12 mouse cellular contexts compared by ENCODE assay signal in the genomic region with DNA sequence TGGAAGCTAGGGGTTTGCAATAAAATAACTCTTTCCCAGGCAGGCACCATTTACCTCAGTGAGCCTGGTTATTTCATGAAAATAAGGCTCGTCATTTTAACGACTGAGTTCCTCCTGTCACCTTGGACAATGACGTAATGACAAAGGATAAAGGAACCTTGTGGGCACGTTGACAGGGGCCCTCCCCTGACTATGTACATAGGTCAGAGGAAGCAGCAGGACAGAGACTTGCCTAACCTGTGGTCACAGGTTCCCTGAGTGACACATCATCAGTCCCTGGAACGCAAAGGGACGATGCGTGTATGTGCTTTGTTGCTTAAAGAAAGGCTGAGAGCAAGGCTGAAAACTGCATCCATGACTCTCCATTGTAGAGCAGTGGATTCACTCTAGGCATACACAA. TPM values are rescaled to one million over a fixed set of nuclear protein-coding genes. Genes with fewer than 3 reads are reported as not detected.
DNase-seq lines count a peak whose midpoint lies in the region; ATAC-seq lines count a peak whose summit lies in the region.
"Had no signal": no experiment of that assay in that cellular context is flagged by ENCODE, and none has a peak within 500 bp of the region (broad histone marks: within the 10 kb centered on the region; RNA-seq: fewer than 3 reads in every experiment).

No protein-coding gene starts in this region.

- H3K27ac ChIP-seq in forebrain, embryonic 12.5 days: peak overlapping the region; percentile 88
- H3K27ac ChIP-seq in hindbrain, embryonic 16.5 days (ENCODE audit: low read depth, low read length): no peak overlapping the region
- H3K27ac ChIP-seq in midbrain, embryonic 16.5 days (ENCODE audit: low read length): peak overlapping the region; percentile 58; the same call in 1 of the 2 replicates
- H3K27ac ChIP-seq: liver, embryonic 15.5 days had no signal

- peaks cover 58% of the 10 kb centered on the region for H3K36me3 ChIP-seq in forebrain, embryonic 12.5 days (replicated peaks)
- H3K36me3 ChIP-seq in hindbrain, embryonic 16.5 days (ENCODE audit: control insufficient read depth, insufficient read depth, low read length): peaks cover 16% of the 10 kb centered on the region
- peaks cover 16% of the 10 kb centered on the region for H3K36me3 ChIP-seq in midbrain, embryonic 16.5 days (ENCODE audit: control insufficient read depth, insufficient read depth, low read length)
- H3K36me3 ChIP-seq: liver, embryonic 15.5 days had no signal

- ATAC-seq in CD4-positive, CD25-positive, alpha-beta regulatory T cell, adult 4 months: peak; percentile 21
- ATAC-seq in forebrain, embryonic 12.5 days (ENCODE audit: low FRiP score): no peak
- no peak for ATAC-seq in hindbrain, embryonic 16.5 days
- ATAC-seq in midbrain, embryonic 16.5 days: no peak

- H3K27me3 ChIP-seq in forebrain, embryonic 12.5 days: no peaks in the 10 kb centered on the region
- H3K27me3 ChIP-seq in hindbrain, embryonic 16.5 days (replicated peaks; ENCODE audit: control insufficient read depth, insufficient read depth, low read length): no peaks in the 10 kb centered on the region
- H3K27me3 ChIP-seq in midbrain, embryonic 16.5 days (ENCODE audit: control insufficient read depth, insufficient read depth, low read depth, low read length): no peaks in the 10 kb centered on the region
- H3K27me3 ChIP-seq: heart, embryonic 12.5 days; liver, embryonic 15.5 days had no signal

- DNase-seq in right cerebral cortex, postnatal 10 days (ENCODE audit: low spot score in 2 of 2): no peak
- no peak for DNase-seq in heart, adult 18-20 months
- no peak for DNase-seq in layer of hippocampus, postnatal 36 days
- DNase-seq in heart, postnatal 14 days: no peak
- DNase-seq: thymus, adult 18-20 months had no signal

- H3K4me2 ChIP-seq in forebrain, embryonic 12.5 days: peak overlapping the region; percentile 38
- peak overlapping the region; percentile 24; the same call in 1 of the 2 replicates for H3K4me2 ChIP-seq in hindbrain, embryonic 16.5 days (ENCODE audit: low read length)
- peak overlapping the region; percentile 10; the same call in 1 of the 2 replicates for H3K4me2 ChIP-seq in midbrain, embryonic 16.5 days (ENCODE audit: low read length)
- H3K4me2 ChIP-seq: liver, embryonic 15.5 days had no signal

- H3K9ac ChIP-seq in forebrain, embryonic 12.5 days: peak overlapping the region; percentile 17; the same call in 1 of the 2 replicates
- H3K9ac ChIP-seq in hindbrain, embryonic 16.5 days (ENCODE audit: low read depth, low read length): peak overlapping the region; percentile 51; the same call in 1 of the 2 replicates
- H3K9ac ChIP-seq in midbrain, embryonic 16.5 days (ENCODE audit: low read depth, low read length): peak overlapping the region; percentile 52
- H3K9ac ChIP-seq: heart, embryonic 12.5 days; liver, embryonic 15.5 days had no signal

- 38% methylated on average over 7 of the region's 7 CpGs for WGBS in forebrain, embryonic 12.5 days
- 30% methylated on average over 7 of the region's 7 CpGs for WGBS in hindbrain, embryonic 16.5 days
- WGBS in midbrain, embryonic 16.5 days: 46% methylated on average over 7 of the region's 7 CpGs

- no peak overlapping the region for H3K4me3 ChIP-seq in forebrain, embryonic 12.5 days (replicated peaks)
- no peak overlapping the region for H3K4me3 ChIP-seq in hindbrain, embryonic 16.5 days (ENCODE audit: low read length)
- H3K4me3 ChIP-seq in midbrain, embryonic 16.5 days (ENCODE audit: low read depth, low read length): no peak overlapping the region
- H3K4me3 ChIP-seq: heart, embryonic 12.5 days; liver, embryonic 15.5 days had no signal

- intact Hi-C loops in heart, postnatal 14 days (cut with DNase I): no loop called here

- peaks cover 63% of the 10 kb centered on the region for H3K4me1 ChIP-seq in forebrain, embryonic 12.5 days
- H3K4me1 ChIP-seq in hindbrain, embryonic 16.5 days (ENCODE audit: control insufficient read depth, insufficient read depth, low read depth, low read length): peaks cover 44% of the 10 kb centered on the region
- H3K4me1 ChIP-seq in midbrain, embryonic 16.5 days (ENCODE audit: control insufficient read depth, insufficient read depth, low read length): peaks cover 72% of the 10 kb centered on the region
- H3K4me1 ChIP-seq: liver, embryonic 15.5 days had no signal

- H3K9me3 ChIP-seq in forebrain, embryonic 12.5 days: no peaks in the 10 kb centered on the region
- no peaks in the 10 kb centered on the region for H3K9me3 ChIP-seq in hindbrain, embryonic 16.5 days (ENCODE audit: control insufficient read depth, low read length)
- H3K9me3 ChIP-seq in midbrain, embryonic 16.5 days (replicated peaks; ENCODE audit: control insufficient read depth, low read length, poor library complexity, severe bottlenecking): no peaks in the 10 kb centered on the region
- H3K9me3 ChIP-seq: heart, embryonic 12.5 days; liver, embryonic 15.5 days had no signal

RNA-seq across cellular contexts. Expression of a gene that starts 13.4 kb away (rescaled TPM):
- polyA plus RNA-seq in CD4-positive, CD25-positive, alpha-beta regulatory T cell, adult 4 months (2017; shearing (Covaris generic)): under 1 TPM; 0.16 to 0.26 TPM
- 1,306 and 1,372 TPM in 2 replicates for polyA plus RNA-seq in forebrain, embryonic 12.5 days (2016; fragmentation: Nextera tagmentation; extraction: Ambion mirVana)
- polyA plus RNA-seq in hindbrain, embryonic 16.5 days (2015; fragmentation: Nextera tagmentation; extraction: Ambion mirVana): 1,907 and 2,195 TPM in 2 replicates
- polyA plus RNA-seq in midbrain, embryonic 16.5 days (2015; fragmentation: Nextera tagmentation; extraction: Ambion mirVana): 1,966 and 2,233 TPM in 2 replicates
- 10 to 100 TPM in 1 of 2 experiments, 1 to 10 TPM in 1; 9.9 to 10.8 TPM for total RNA-seq in heart, adult 18-20 months (2021)
- total RNA-seq in layer of hippocampus, postnatal 36 days (2021): 100 to 1,000 TPM; 679 to 727 TPM
- total RNA-seq in heart, postnatal 14 days (2021): 10 to 100 TPM; 20.6 to 24.3 TPM
- total RNA-seq: MEL had no signal

Comparison
In these comparisons a context has a peak if more than half of its experiments do, and no peak if none do; other contexts are left out.
1. RNA of a gene that starts 13.4 kb away (polyA plus RNA-seq): 1,907 to 2,195 TPM in hindbrain, embryonic 16.5 days, 1,966 to 2,233 TPM in midbrain, embryonic 16.5 days and 1,306 to 1,372 TPM in forebrain, embryonic 12.5 days; 0.16 to 0.26 TPM in CD4-positive, CD25-positive, alpha-beta regulatory T cell, adult 4 months; every median in the first group is over 1,000 times any median in the second.
2. Peak in every context shown above with its lines, with median percentiles within 50 percentile points of each other: H3K4me2 ChIP-seq and H3K9ac ChIP-seq.